Mouse (Mus musculus) c-Kit-positive CD71-positive TER-119-positive erythroid progenitor cells, embryonic 14.5 days (primary cell): ENCODE measurements around the gene Brpf3.
"Not testable (repeated sequence)": the region's sequence is repeated elsewhere in the genome, so short reads cannot be mapped to it uniquely, and the experiment has no call there.

Source experiments
- DNase-seq: peaks from one replicate; pipeline ENCODE4 v3.0.0-alpha.2; 2013; ENCODE audit warnings: low spot score

The Brpf3 gene

DNA sequence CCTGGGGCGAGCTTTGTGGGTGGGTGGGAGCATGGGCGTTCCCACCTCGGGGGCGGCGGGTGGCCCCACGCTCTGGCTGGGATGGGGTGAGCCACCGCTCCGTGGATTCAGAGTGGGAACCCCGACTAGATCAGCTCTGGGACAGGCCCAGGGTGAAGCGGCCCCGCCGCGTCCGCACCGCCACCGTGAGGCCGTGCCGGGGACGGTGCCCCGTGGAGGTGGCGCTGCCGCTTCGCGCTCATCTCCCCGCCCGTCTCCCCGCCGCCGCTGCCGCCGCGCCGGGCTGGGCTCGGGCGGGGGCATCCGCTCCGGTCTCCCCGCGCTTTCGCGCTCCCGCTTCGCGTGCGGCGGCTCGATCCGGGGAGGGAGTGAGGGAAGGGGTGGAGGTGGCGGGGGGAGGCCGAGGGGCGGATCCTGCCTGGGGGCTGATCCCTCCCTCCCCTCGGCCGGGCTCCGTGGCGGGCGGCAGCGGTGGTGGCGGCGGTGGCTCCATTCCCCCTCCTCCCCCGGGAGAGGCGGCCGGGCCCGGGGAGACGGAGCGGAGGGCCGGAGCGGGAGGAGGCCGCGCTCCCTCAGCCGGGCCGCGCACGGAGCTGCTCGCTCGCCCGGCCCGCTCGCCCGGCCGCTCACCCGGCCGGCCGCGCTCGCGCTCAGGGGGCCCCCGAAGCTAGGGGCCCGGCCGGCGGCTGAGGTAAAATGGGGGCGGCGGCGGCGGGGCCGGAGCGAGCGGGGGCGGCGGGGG, at the start of gene Brpf3:
Gene Brpf3 (plus strand): TSS at position 420 of the 742 bp plus-strand sequence.
- DNase-seq = peak; percentile 62

DNA sequence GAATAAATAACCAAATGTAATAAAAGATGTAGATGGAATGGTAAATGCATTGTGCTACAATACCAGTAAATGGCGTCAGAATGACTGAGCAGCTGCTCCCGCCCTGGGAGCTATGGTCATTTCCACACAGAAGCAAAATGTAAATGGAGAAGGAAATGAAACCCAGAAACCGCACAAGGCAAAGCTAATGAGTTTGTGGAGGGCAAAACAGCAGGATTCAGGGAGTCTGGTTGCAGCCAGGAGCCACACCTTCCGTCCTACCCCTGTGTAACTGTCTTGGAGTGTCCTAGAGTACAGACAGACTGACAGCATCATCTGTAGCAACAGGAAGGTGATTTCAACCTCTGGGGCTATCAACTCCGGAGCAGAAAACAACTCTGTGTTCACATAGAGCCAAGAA, 44.4 kb upstream of the Brpf3 start:
- no peak for DNase-seq

- no peak for DNase-seq
Measured at GRCm38 (mm10) chr17:28757470-28757869, 43.4 kb upstream of the Brpf3 start.

DNA sequence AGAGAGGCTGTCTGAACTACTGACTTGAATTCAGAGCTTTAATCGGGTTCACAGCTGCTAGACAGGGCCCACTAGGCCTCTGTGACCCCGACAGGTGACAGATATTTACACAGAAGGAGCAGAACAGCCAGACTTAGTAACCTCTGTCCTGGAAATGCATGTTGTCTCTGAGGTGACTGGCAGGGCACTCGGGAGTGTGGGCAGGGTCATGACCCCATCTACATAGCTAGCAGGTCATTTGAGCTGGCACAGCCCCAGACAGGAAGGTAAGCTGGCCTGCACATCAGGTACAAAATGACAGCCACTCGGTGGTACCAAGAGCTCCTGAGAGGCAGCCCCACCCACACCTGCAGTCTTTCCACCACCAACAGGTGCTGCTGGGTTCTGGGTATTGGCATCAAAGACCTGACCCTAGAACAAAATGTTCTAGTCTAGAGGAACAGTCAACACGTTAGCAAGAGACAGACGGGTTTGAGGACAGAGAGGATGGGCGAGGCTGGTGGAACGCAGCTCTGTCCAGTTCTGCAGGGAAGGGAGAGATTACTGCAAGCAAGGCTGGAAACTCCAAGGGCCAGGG, 40.1 kb upstream of the Brpf3 start:
- DNase-seq = no peak

- peak; percentile 68 for DNase-seq
Measured at GRCm38 (mm10) chr17:28761871-28762270, 39.0 kb upstream of the Brpf3 start.

DNA sequence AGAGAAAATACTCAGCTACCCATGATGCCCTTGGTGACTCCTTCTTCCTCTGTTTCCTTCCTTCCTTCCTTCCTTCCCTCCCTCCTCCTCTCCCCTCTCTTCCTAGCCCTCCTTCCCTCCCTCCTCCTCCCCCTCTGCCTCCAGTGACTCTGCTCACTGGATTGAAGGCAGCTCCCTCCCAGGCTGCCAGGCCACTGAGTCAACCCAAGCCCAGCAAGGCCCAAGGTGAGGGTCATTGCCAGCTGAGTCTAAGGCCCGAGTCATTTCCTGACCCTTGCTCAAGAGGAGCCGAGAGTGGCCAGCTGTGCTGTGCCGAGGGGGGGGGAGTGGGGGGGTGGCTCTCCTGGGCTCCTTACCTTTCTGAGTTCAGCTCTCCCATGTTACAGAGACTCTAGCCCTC, 34.7 kb upstream of the Brpf3 start:
- no peak for DNase-seq

- DNase-seq = no peak
Measured at GRCm38 (mm10) chr17:28766781-28767515, 33.9 kb upstream of the Brpf3 start.

DNA sequence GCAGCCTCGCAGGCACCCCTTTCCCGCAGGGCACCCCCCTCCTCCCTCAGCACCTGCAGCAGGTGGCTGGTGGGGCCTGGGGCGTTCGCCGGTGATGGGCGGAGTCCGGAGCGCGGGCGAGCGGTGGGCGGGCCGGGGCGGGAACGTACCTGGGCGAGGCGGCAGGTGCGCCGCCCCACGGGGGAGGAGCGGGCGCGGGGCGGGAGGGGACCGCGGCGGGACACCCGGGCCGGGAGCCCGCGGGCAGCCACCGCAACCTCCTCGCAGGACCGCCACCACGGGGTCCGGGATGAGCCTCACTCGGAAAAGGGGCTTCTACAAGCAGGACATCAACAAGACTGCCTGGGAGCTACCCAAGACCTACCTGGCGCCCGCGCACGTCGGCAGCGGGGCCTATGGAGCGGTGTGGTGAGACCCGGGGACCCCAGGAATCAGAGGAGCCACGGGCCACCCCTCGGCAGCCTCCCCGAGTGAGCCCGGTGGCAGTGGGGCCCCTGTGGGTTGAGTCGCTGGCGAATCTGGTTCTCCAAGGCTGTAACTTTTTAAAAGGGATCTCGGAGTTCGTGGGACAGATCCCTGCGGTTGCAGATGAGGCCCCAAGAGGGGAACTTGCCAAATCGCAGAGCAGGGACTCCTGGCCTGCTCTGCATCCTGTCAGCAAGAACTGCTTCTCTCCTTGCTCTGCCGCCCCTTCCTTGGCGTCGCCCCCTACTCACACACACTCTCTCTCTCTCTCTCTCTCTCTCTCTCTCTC, 31.6 kb upstream of the Brpf3 start, which contains the start of gene Mapk13:
Gene Mapk13 (plus strand): TSS at position 177 of the 754 bp plus-strand sequence.
- DNase-seq = no peak

- no peak for DNase-seq
Measured at GRCm38 (mm10) chr17:28769875-28770421, 30.9 kb upstream of the Brpf3 start.

- DNase-seq = no peak
Measured at GRCm38 (mm10) chr17:28771289-28771688, 29.6 kb upstream of the Brpf3 start.

DNA sequence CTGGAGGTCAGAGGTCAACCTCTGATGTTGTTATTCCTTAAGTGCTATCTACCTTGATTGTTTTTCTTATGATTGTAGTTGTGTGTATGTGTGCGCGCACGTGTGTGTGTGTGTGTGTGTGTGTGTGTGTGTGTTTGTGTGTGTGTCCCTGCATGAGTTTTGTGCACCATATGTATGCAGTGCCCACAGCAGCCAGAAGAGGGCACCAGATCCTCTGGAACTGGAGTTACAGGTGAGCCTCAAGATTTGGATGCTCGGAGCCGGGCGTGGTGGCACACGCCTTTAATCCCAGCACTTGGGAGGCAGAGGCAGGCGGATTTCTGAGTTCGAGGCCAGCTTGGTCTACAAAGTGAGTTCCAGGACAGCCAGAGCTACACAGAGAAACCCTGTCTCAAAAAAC, 26.6 kb upstream of the Brpf3 start:
- DNase-seq = not testable (repeated sequence)

DNA sequence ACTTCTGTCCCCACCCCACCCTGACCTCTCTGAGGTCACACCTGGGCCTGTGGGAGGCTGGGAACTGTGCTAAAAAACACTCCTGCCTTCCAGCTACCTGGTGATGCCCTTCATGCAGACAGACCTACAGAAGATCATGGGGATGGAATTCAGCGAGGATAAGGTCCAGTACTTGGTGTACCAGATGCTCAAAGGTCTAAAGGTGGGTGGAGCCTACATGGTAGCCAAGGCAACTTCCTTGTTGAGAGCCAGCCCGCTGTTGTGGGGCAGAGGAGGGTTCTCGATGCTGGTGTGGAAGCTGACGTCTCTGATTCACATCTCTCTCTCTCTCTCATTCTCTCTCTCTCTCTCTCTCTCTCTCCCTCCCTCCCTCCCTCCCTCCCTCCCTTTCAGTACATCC, 25.7 kb upstream of the Brpf3 start:
- no peak for DNase-seq

DNA sequence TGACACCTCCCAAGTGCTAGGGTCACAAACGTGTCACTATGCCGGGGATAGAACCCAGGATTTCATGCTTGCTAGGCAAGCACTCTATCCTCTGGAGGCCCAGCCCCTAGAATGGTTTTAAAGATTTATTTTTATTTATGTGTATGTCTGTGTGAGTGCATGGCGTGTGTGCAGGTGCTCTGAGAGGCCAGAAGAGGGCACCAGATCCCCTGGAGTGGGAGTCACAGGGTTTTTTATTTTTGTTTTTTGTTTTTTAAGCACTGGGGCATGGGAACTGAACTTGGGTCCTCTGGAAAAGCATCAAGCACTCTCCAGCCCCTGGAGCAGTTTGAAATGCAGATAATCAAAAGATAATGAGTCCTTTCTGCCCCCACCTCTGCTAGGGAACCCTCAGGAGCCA, 24.1 kb upstream of the Brpf3 start:
- peak; percentile 19 for DNase-seq

GRCm38 (mm10) chr17:28777231-28778005, 23.5 kb upstream of the Brpf3 start:
- DNase-seq = no peak

GRCm38 (mm10) chr17:28779735-28780134, 21.2 kb upstream of the Brpf3 start:
- DNase-seq = no peak

GRCm38 (mm10) chr17:28780836-28781235, 20.1 kb upstream of the Brpf3 start:
- no peak for DNase-seq

- no peak for DNase-seq
Measured at GRCm38 (mm10) chr17:28781290-28782045, 19.4 kb upstream of the Brpf3 start.

DNA sequence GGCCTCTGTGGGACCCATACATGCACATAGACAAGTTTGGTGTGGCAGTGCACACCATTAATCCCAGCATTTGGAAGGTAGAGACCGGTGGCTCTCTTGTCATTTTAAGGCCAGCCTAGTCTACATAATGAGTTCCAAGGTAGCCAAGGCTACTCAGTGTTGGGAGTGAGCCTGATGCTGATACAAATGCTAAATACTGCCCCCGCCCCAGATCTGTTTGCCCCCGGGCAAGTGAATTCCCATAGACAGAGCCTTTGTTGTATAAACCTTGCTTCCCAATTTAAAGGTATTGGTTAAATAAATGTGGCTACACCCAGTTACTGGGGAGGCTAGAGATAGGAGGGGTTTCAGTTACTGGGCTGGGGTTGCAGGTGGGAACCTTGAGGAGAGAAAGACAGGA, 15.9 kb upstream of the Brpf3 start:
- no peak for DNase-seq

GRCm38 (mm10) chr17:28787507-28787906, 13.4 kb upstream of the Brpf3 start:
- DNase-seq = no peak

DNA sequence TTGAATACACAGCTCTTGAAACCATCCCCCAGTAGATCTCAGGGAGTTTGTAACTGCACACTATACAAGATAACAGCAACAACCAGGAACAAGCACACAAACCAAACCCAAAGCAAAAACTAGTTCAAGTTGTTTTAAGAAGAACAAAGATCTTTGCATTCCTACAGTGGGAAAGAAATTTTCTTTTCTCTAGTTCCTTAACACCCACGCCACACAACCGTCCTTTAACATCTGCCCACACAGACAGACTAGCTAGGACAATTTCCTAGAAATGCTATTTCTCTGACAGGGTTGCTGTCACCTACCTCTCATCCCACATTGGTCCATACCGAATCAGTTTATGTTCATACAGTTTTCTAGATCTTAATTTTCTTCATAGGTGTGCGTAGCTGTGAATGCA, 3.9 kb upstream of the Brpf3 start:
- no peak for DNase-seq
